Mouse (Mus musculus): Measurements from ENCODE around the gene Cnst. TPM values are rescaled to one million over a fixed set of nuclear protein-coding genes. Genes with fewer than 3 reads are reported as not detected.
A peak's percentile ranks its signal among the peaks of the same experiment; 100 is the strongest.
"Not testable (repeated sequence)": the region's sequence is repeated elsewhere in the genome, so short reads cannot be mapped to it uniquely, and the experiment has no call there.

Cnst gene
- polyA plus RNA-seq, 1 experiment from 2014 or later = 15.9 TPM

GRCm38 (mm10) chr1:179644151-179644550 is 98.0 kb downstream of the Cnst start:
- no peaks in the 10 kb centered on the region for H3K36me3 ChIP-seq
- H3K4me1 ChIP-seq = peaks cover 13% of the 10 kb centered on the region
- no peak overlapping the region for H3K27ac ChIP-seq
- 77% methylated on average over 3 of the region's 3 CpGs for WGBS
- no peaks in the 10 kb centered on the region for H3K9me3 ChIP-seq
- DNase-seq (ENCODE audit: low spot score) = no peak
- no peaks in the 10 kb centered on the region for H3K27me3 ChIP-seq (ENCODE audit: insufficient read depth, poor library complexity, severe bottlenecking)
- no peak overlapping the region for H3K4me3 ChIP-seq

GRCm38 (mm10) chr1:179645101-179645979 is 99.2 kb downstream of the Cnst start:
- no peaks in the 10 kb centered on the region for H3K36me3 ChIP-seq
- peak; percentile 89 for DNase-seq (ENCODE audit: low spot score)
- H3K27me3 ChIP-seq (ENCODE audit: insufficient read depth, poor library complexity, severe bottlenecking) = no peaks in the 10 kb centered on the region
- 60% methylated on average over 13 of the region's 13 CpGs for WGBS
- H3K4me1 ChIP-seq = peaks cover 16% of the 10 kb centered on the region
- no peak overlapping the region for H3K27ac ChIP-seq
- no peak overlapping the region for H3K4me3 ChIP-seq
- no peaks in the 10 kb centered on the region for H3K9me3 ChIP-seq

GRCm38 (mm10) chr1:179645980-179646268 is 99.8 kb downstream of the Cnst start:
- Histone ChIP-seq H3K4me1 (peaks cover 19% of the 10 kb centered on the region), H3K4me3 (no peak overlapping the region), H3K36me3 (no peaks in the 10 kb centered on the region), H3K27me3 (ENCODE audit: insufficient read depth, poor library complexity, severe bottlenecking) (no peaks in the 10 kb centered on the region), H3K9me3 (no peaks in the 10 kb centered on the region), H3K27ac (no peak overlapping the region)
- DNase-seq (ENCODE audit: low spot score) = no peak
- 20% methylated on average over 4 of the region's 4 CpGs for WGBS

GRCm38 (mm10) chr1:179648678-179649077 is 102.5 kb downstream of the Cnst start:
- peaks cover 19% of the 10 kb centered on the region for H3K4me1 ChIP-seq
- not testable (repeated sequence) for H3K36me3 ChIP-seq; DNase-seq (ENCODE audit: low spot score); H3K4me3 ChIP-seq; H3K9me3 ChIP-seq; H3K27ac ChIP-seq; H3K27me3 ChIP-seq (ENCODE audit: insufficient read depth, poor library complexity, severe bottlenecking)
- WGBS = 59% methylated on average over 5 of the region's 5 CpGs

- no peaks in the 10 kb centered on the region for H3K27me3 ChIP-seq (ENCODE audit: insufficient read depth, poor library complexity, severe bottlenecking)
- WGBS = 60% methylated on average over 3 of the region's 3 CpGs
- H3K36me3 ChIP-seq = no peaks in the 10 kb centered on the region
- H3K4me1 ChIP-seq = peaks cover 19% of the 10 kb centered on the region
- H3K9me3 ChIP-seq = no peaks in the 10 kb centered on the region
- no peak for DNase-seq (ENCODE audit: low spot score)
- H3K4me3 ChIP-seq = no peak overlapping the region
- H3K27ac ChIP-seq = no peak overlapping the region
These were observed 103.2 kb downstream of the Cnst start for GRCm38 (mm10) chr1:179649324-179649723.

GRCm38 (mm10) chr1:179650284-179650683 is 104.1 kb downstream of the Cnst start:
- Histone ChIP-seq H3K4me3 (no peak overlapping the region), H3K9me3 (no peaks in the 10 kb centered on the region), H3K27ac (peak overlapping the region; percentile 16; the same call in 1 of the 2 replicates), H3K4me1 (peaks cover 19% of the 10 kb centered on the region), H3K36me3 (no peaks in the 10 kb centered on the region), H3K27me3 (ENCODE audit: insufficient read depth, poor library complexity, severe bottlenecking) (no peaks in the 10 kb centered on the region)
- WGBS = 55% methylated on average over 4 of the region's 4 CpGs
- DNase-seq (ENCODE audit: low spot score) = no peak

- H3K27me3 ChIP-seq (ENCODE audit: insufficient read depth, poor library complexity, severe bottlenecking) = no peaks in the 10 kb centered on the region
- no peak for DNase-seq (ENCODE audit: low spot score)
- H3K36me3 ChIP-seq = no peaks in the 10 kb centered on the region
- H3K4me3 ChIP-seq = no peak overlapping the region
- no peak overlapping the region for H3K27ac ChIP-seq
- peaks cover 13% of the 10 kb centered on the region for H3K4me1 ChIP-seq
- no peaks in the 10 kb centered on the region for H3K9me3 ChIP-seq
- WGBS = 71% methylated on average over 5 of the region's 5 CpGs
These were observed 105.1 kb downstream of the Cnst start for GRCm38 (mm10) chr1:179651224-179651623.

GRCm38 (mm10) chr1:179663065-179663464 is 116.9 kb downstream of the Cnst start:
- Histone ChIP-seq H3K4me1 (peaks cover 7% of the 10 kb centered on the region; the same call in 1 of the 2 replicates), H3K4me3 (no peak overlapping the region), H3K36me3 (no peaks in the 10 kb centered on the region), H3K27ac (no peak overlapping the region), H3K27me3 (ENCODE audit: insufficient read depth, poor library complexity, severe bottlenecking) (no peaks in the 10 kb centered on the region), H3K9me3 (no peaks in the 10 kb centered on the region)
- no peak for DNase-seq (ENCODE audit: low spot score)
- WGBS = 75% methylated on average over 5 of the region's 5 CpGs

- Histone ChIP-seq H3K27ac (no peak overlapping the region), H3K4me1 (peaks cover 14% of the 10 kb centered on the region), H3K36me3 (no peaks in the 10 kb centered on the region), H3K27me3 (ENCODE audit: insufficient read depth, poor library complexity, severe bottlenecking) (no peaks in the 10 kb centered on the region), H3K4me3 (no peak overlapping the region), H3K9me3 (no peaks in the 10 kb centered on the region)
- 80% methylated on average over 4 of the region's 4 CpGs for WGBS
- DNase-seq (ENCODE audit: low spot score) = no peak
These were observed 118.2 kb downstream of the Cnst start for GRCm38 (mm10) chr1:179664309-179664930.

GRCm38 (mm10) chr1:179666971-179667370 is 120.8 kb downstream of the Cnst start:
- 79% methylated on average over 2 of the region's 2 CpGs for WGBS
- peak overlapping the region; percentile 96; the same call in 1 of the 2 replicates for H3K27ac ChIP-seq

GRCm38 (mm10) chr1:179667450-179667849 is 121.3 kb downstream of the Cnst start:
- H3K4me3 ChIP-seq = peak overlapping the region; percentile 95

More at GRCm38 (mm10) chr1:179666971-179667370, 120.8 kb downstream of the Cnst start:
- Histone ChIP-seq H3K27me3 (ENCODE audit: insufficient read depth, poor library complexity, severe bottlenecking) (no peaks in the 10 kb centered on the region), H3K9me3 (no peaks in the 10 kb centered on the region), H3K4me1 (peaks cover 14% of the 10 kb centered on the region), H3K36me3 (peaks cover 11% of the 10 kb centered on the region), H3K4me3 (0 out of 2 replicates have a peak overlapping the region, but pooled peaks have one; percentile 95)
- no peak for DNase-seq (ENCODE audit: low spot score)

GRCm38 (mm10) chr1:179668013-179668805 is 122.0 kb downstream of the Cnst start, which contains the start of gene Sccpdh:
TSS of gene Sccpdh (plus strand) at chr1:179668210.
- peaks cover 23% of the 10 kb centered on the region for H3K36me3 ChIP-seq
- peaks cover 14% of the 10 kb centered on the region for H3K4me1 ChIP-seq
- peak within 1 kb of the TSS; percentile 95 for H3K4me3 ChIP-seq
- under 1% methylated on average over 84 of the region's 84 CpGs for WGBS
- no peaks in the 10 kb centered on the region for H3K9me3 ChIP-seq
- DNase-seq (ENCODE audit: low spot score) = peak; percentile 91
- no peaks in the 10 kb centered on the region for H3K27me3 ChIP-seq (ENCODE audit: insufficient read depth, poor library complexity, severe bottlenecking)
- peak within 1 kb of the TSS; percentile 96 for H3K27ac ChIP-seq

More at GRCm38 (mm10) chr1:179667450-179667849, 121.3 kb downstream of the Cnst start:
- no peaks in the 10 kb centered on the region for H3K27me3 ChIP-seq (ENCODE audit: insufficient read depth, poor library complexity, severe bottlenecking)
- WGBS = 4% methylated on average over 7 of the region's 7 CpGs
- H3K36me3 ChIP-seq = peaks cover 16% of the 10 kb centered on the region
- no peak for DNase-seq (ENCODE audit: low spot score)
- peaks cover 14% of the 10 kb centered on the region for H3K4me1 ChIP-seq
- peak overlapping the region; percentile 96 for H3K27ac ChIP-seq
- H3K9me3 ChIP-seq = no peaks in the 10 kb centered on the region
